Mouse (Mus musculus) liver, postnatal 0 days (tissue): ENCODE measurements around the gene Plekhg1. TPM values are rescaled to one million over a fixed set of nuclear protein-coding genes. Genes with fewer than 3 reads are reported as not detected.

Experiments
- ATAC-seq: fragments of 200-750 bp; cut with Nextera tagmentation; 2 replicates; pipeline ENCODE4 v1.8.0; 2017; ENCODE audit warnings: mild to moderate bottlenecking, moderate library complexity
- DNase-seq: peaks from one replicate; pipeline ENCODE4 v3.0.0-alpha.2; 2016
- H3K27ac ChIP-seq: fragments of 300-500 bp; sonication (generic); 2 replicates; pipeline ENCODE4 v1.5.1; 2014; ENCODE audit warnings: antibody characterized with exemption, moderate library complexity, mild to moderate bottlenecking, low read depth
- H3K27me3 ChIP-seq: fragments of 300-500 bp; sonication (generic); 2 replicates; pipeline ENCODE4 v1.6.1; 2014; ENCODE audit warnings: low read length, control low read depth, mixed read lengths; ENCODE audit not compliant: insufficient read depth
- H3K36me3 ChIP-seq: fragments of 300-500 bp; sonication (generic); replicated peaks from 2 replicates; pipeline ENCODE4 v1.6.1; 2014; ENCODE audit warnings: mild to moderate bottlenecking, control low read depth, low read length, moderate library complexity, mixed read lengths; ENCODE audit not compliant: insufficient read depth
- H3K4me1 ChIP-seq: fragments of 300-500 bp; sonication (generic); 2 replicates; pipeline ENCODE4 v1.6.1; 2014; ENCODE audit warnings: antibody characterized with exemption, mild to moderate bottlenecking, control low read depth; ENCODE audit not compliant: insufficient read depth
- H3K4me2 ChIP-seq: fragments of 300-500 bp; sonication (generic); 2 replicates; pipeline ENCODE4 v1.6.1; 2014; ENCODE audit warnings: low read depth, mild to moderate bottlenecking, low read length, moderate library complexity, mixed read lengths
- H3K4me3 ChIP-seq: fragments of 300-500 bp; sonication (generic); 2 replicates; pipeline ENCODE4 v1.5.1; 2014; ENCODE audit warnings: low read depth, low read length
- H3K9ac ChIP-seq: fragments of 300-500 bp; sonication (generic); replicated peaks from 2 replicates; pipeline ENCODE4 v1.6.1; 2014; ENCODE audit warnings: mild to moderate bottlenecking, moderate library complexity
- H3K9me3 ChIP-seq: fragments of 300-500 bp; sonication (generic); 2 replicates; pipeline ENCODE4 v1.6.1; 2016; ENCODE audit warnings: mild to moderate bottlenecking, control low read depth, low read length, mixed read lengths
- CTCF ChIP-seq: sonication (generic); IDR thresholded peaks from 2 replicates; pipeline ENCODE4 v1.5.1; 2016; ENCODE audit warnings: antibody characterized with exemption, low read depth
- EP300 ChIP-seq: IDR thresholded peaks from 2 replicates; pipeline ENCODE4 v1.6.1; 2016; ENCODE audit warnings: antibody characterized with exemption, low read depth, mild to moderate bottlenecking
- WGBS: fragments of 180-500 bp; shearing (Covaris S2); extraction: QIAGEN DNeasy Blood & Tissue Kit; methylation state at CpG from one replicate; pipeline ENCODE4 v1.1.7; 2014; ENCODE audit not compliant: insufficient replicate concordance; 5-methylcytosine and 5-hydroxymethylcytosine counted together
- polyA plus RNA-seq: library from polyadenylated mRNA; unstranded; fragments of >200 nt; fragmentation: Nextera tagmentation; extraction: Ambion mirVana; gene quantifications from 2 replicates; pipeline ENCODE4 v1.2.1, GENCODE M21; 2015

Gene Plekhg1
- polyA plus RNA-seq, 1 experiment from 2014 or later, result 1.7 TPM

- peak; percentile 18 for DNase-seq
- no peak overlapping the region for H3K4me3 ChIP-seq
- 30% methylated on average over 16 of the region's 16 CpGs for WGBS
- ATAC-seq, result peak; percentile 62
- TF ChIP-seq EP300 (0 out of 2 replicates have a peak, but pooled peaks have one; percentile 9), CTCF (no peak)
- H3K27me3 ChIP-seq, result no peaks in the 10 kb centered on the region
- H3K36me3 ChIP-seq, result no peaks in the 10 kb centered on the region
- no peak overlapping the region for H3K4me2 ChIP-seq
- H3K9ac ChIP-seq, result no peak overlapping the region
- H3K9me3 ChIP-seq, result no peaks in the 10 kb centered on the region; the same call in 1 of the 2 replicates
- H3K27ac ChIP-seq, result peak overlapping the region; percentile 1; the same call in 1 of the 2 replicates
- H3K4me1 ChIP-seq, result no peaks in the 10 kb centered on the region; the same call in 1 of the 2 replicates
Observed at GRCm38 (mm10) chr10:3718021-3718865, 21.9 kb upstream of the Plekhg1 start.

GRCm38 (mm10) chr10:3720296-3720695, 19.9 kb upstream of the Plekhg1 start:
- Histone ChIP-seq H3K4me2 (no peak overlapping the region), H3K27me3 (no peaks in the 10 kb centered on the region), H3K9me3 (no peaks in the 10 kb centered on the region), H3K4me1 (no peaks in the 10 kb centered on the region; the same call in 1 of the 2 replicates), H3K27ac (no peak overlapping the region), H3K9ac (no peak overlapping the region), H3K4me3 (no peak overlapping the region), H3K36me3 (no peaks in the 10 kb centered on the region)
- ATAC-seq, result no peak
- DNase-seq, result no peak
- 75% methylated on average over 2 of the region's 2 CpGs for WGBS
- TF ChIP-seq CTCF (no peak), EP300 (no peak)

GRCm38 (mm10) chr10:3722339-3722738, 17.8 kb upstream of the Plekhg1 start:
- Histone ChIP-seq H3K36me3 (no peaks in the 10 kb centered on the region), H3K4me2 (no peak overlapping the region), H3K27me3 (no peaks in the 10 kb centered on the region), H3K9me3 (no peaks in the 10 kb centered on the region), H3K9ac (no peak overlapping the region), H3K27ac (no peak overlapping the region), H3K4me3 (no peak overlapping the region), H3K4me1 (no peaks in the 10 kb centered on the region; the same call in 1 of the 2 replicates)
- ATAC-seq, result no peak
- TF ChIP-seq CTCF (no peak), EP300 (no peak)
- no peak for DNase-seq
- WGBS, result 70% methylated on average over 2 of the region's 2 CpGs

- ATAC-seq (no peak), DNase-seq (no peak)
- no peaks in the 10 kb centered on the region for H3K27me3 ChIP-seq
- no peak for TF ChIP-seq CTCF
- no peak for TF ChIP-seq EP300
- no peak overlapping the region for H3K4me2 ChIP-seq
- H3K9me3 ChIP-seq, result no peaks in the 10 kb centered on the region
- H3K4me1 ChIP-seq, result no peaks in the 10 kb centered on the region
- no peak overlapping the region for H3K27ac ChIP-seq
- H3K4me3 ChIP-seq, result no peak overlapping the region
- no peaks in the 10 kb centered on the region for H3K36me3 ChIP-seq
- WGBS, result 63% methylated on average over 1 of the region's 1 CpGs
- H3K9ac ChIP-seq, result no peak overlapping the region
Observed at GRCm38 (mm10) chr10:3724665-3725064, 15.5 kb upstream of the Plekhg1 start.

- no peak for ATAC-seq
- H3K9me3 ChIP-seq, result no peaks in the 10 kb centered on the region
- no peaks in the 10 kb centered on the region for H3K27me3 ChIP-seq
- no peak for DNase-seq
- H3K9ac ChIP-seq, result no peak overlapping the region
- 63% methylated on average over 3 of the region's 3 CpGs for WGBS
- H3K4me2 ChIP-seq, result no peak overlapping the region
- TF ChIP-seq EP300 (no peak), CTCF (no peak)
- H3K4me3 ChIP-seq, result no peak overlapping the region
- no peaks in the 10 kb centered on the region for H3K36me3 ChIP-seq
- no peaks in the 10 kb centered on the region for H3K4me1 ChIP-seq
- H3K27ac ChIP-seq, result no peak overlapping the region
Observed at GRCm38 (mm10) chr10:3729666-3730065, 10.5 kb upstream of the Plekhg1 start.

- ATAC-seq (no peak), DNase-seq (no peak)
- Histone ChIP-seq H3K9ac (no peak overlapping the region), H3K9me3 (no peaks in the 10 kb centered on the region), H3K4me3 (no peak overlapping the region), H3K36me3 (no peaks in the 10 kb centered on the region), H3K4me1 (no peaks in the 10 kb centered on the region), H3K4me2 (no peak overlapping the region), H3K27me3 (no peaks in the 10 kb centered on the region), H3K27ac (no peak overlapping the region)
- WGBS, result 61% methylated on average over 4 of the region's 4 CpGs
- TF ChIP-seq CTCF (no peak), EP300 (no peak)
Observed at GRCm38 (mm10) chr10:3730314-3730713, 9.8 kb upstream of the Plekhg1 start.
